Mouse (Mus musculus) heart, adult 11 months (tissue): ENCODE measurements at regions not wholly inside any gene's neighbourhood (a gene's known extent, or its start where the extent isn't known, plus 50 kb on each side); places are given as distances from the start of the nearest gene placed in this dataset.

Experiments
- DNase-seq: peaks from one replicate; pipeline ENCODE4 v3.0.0; 2022

GRCm38 (mm10) chr15:5511046-5511445, 267.1 kb upstream of the Ptger4 start:
- no peak for DNase-seq

GRCm38 (mm10) chr15:5512546-5512945, 268.6 kb upstream of the Ptger4 start:
- DNase-seq, result no peak

GRCm38 (mm10) chr15:5513146-5513545, 269.2 kb upstream of the Ptger4 start:
- peak; percentile 88 for DNase-seq

DNA sequence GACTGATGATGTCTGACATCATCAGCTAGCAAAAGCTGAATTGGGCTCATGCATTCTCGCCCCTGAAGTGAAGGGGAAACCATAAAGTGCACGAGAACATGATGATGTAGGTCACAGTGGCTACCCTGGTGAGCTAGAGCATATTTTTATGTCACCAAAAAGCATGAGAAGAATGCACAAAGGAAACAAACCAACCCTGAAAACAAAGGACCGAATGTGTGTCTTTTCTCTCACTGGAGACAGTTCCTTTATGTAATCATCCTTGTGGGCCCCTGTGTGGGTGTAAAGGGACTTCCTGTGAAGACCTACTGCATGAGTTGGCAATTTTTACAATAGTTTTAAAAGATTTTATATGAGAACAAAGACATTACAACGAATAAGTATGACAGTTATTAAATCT, 270.2 kb upstream of the Ptger4 start:
- no peak for DNase-seq

GRCm38 (mm10) chr15:5517244-5517966, 273.4 kb upstream of the Ptger4 start:
- no peak for DNase-seq

DNA sequence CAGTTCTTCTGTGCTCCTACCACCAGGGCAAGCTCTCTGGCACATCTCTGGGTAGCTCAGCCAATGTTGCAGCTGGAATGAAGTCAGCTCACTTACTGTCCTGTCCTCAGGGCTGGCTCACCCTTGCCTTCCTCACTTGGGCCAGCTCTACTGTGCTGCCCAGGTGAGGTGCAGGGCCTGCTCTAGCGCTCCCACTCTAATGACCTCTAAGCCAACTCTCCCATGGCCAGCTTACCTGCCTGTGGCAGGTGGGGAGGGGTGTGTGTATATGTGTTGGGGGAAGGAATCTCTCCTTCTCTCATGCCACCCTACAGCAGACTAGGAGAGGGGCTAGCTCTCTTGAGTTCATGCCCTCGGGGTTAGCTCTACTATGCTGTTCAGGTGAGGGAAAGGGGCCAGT, 275.6 kb upstream of the Ptger4 start:
- DNase-seq, result no peak

DNA sequence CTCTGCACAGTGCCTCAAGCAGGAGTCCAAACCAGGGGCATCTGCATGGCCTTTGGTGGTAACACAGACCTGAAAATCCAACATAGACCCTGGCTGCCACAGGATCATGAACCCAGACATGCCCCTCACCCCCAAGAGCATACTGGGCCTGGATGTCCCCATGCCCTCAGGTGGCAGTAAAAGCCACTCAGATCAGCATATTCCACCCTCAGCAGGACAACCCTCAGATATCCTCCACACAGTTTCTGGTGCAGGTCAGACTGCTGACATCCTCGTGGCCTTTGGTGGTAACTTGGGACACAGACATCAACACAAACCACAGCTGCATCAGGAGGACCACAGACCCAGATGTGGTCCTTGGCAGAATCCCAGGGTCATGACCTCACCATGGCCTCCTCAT, 276.0 kb upstream of the Ptger4 start:
- peak; percentile 89 for DNase-seq

- DNase-seq, result no peak
Measured at GRCm38 (mm10) chr15:5528619-5529018, 284.6 kb upstream of the Ptger4 start.

DNA sequence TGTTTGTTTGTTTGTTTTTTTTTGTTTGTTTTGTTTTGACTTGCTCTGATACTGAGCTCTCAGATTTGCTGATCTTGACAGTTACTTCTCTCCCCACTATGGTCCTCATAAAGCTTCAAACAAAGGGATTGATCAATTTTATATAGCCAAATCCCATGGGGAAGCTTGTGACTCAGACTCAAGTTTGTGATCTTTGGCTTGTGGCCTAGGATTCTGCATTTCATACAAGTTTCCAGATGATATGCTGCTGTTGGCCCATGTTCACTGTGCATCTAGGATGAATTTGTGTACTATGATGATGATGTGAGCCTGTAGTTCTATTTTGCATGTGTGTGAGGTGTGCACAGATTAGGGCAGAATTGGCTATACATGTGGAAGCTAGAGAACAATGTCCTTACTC, 289.7 kb upstream of the Ptger4 start:
- DNase-seq, result no peak

DNA sequence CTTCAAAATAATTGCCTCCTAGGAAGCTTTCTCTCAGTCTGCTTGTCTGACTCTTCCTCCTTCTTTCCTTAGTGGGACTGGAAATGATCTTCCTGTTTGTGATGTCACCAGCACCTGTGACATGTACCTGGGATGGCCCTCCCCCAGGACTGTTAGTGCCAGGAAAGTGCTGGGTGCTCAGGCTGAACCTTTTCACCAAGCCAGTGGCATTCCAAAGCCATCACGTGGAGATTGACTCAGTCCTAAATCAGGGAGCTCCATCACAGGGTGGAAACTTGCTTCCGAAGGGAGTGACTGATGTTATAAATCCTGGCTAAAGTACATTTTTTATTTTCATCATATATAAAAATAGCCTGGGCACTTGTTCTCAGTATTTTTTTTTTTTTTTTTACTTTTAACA, 293.4 kb upstream of the Ptger4 start:
- no peak for DNase-seq

GRCm38 (mm10) chr15:5539301-5539928, 295.4 kb upstream of the Ptger4 start:
- DNase-seq, result peak; percentile 92

DNA sequence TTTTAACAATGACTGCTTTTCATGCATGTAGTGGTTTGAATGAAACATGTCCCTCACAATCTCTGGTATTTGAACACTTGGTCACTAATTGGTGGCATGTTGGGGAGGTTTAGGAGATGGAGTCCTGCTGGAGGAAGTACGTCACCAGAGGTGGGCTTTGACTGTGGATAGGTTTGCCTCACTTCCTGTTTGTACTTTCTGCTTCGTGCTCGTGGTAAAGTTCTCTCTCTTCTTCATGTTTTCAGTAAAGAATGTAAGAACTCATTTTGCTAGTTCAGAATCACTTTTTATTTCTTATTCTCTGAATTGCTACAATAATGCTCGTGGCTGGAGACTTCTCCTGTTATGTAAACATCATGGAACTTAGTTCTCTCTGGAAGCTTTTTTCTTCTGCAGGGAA, 310.5 kb upstream of the Ptger4 start:
- DNase-seq, result no peak

GRCm38 (mm10) chr15:5554926-5555325, 310.9 kb upstream of the Ptger4 start:
- no peak for DNase-seq

DNA sequence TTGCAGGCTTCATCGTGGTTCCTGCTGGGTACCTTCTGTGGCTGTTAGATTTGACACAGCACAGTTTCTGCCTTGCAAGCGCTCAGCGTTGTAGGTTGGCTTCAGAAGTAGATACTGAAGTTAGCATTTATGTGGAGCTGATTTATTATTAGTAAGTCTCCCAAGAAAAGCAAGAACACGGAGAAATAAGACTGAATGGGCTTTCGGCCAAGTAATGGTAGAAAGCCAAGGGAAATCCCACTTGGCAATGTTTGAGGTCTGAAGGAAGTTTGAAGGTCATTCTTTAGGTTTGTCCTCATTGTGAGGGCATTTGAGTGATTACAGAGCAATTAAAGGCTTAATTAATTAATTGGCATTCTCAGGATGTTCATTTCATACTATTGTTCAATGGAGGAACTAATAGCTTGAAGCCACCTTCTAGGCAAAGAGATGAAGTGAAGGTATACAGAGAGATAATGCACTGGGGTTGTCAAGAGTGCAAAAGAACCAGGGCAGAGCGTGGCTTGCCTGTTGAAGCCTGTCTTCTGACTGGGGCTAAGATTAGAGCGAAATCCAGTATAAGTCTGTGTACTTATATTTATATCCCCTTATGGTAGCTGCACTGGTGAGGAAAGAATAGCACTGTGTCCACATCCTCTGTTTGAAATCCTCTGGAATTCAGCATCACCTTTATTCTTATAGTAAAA, 311.5 kb upstream of the Ptger4 start:
- DNase-seq, result no peak

- no peak for DNase-seq
Measured at GRCm38 (mm10) chr15:5561783-5562182, 317.8 kb upstream of the Ptger4 start.

- DNase-seq, result no peak
Measured at GRCm38 (mm10) chr15:5574366-5574765, 330.4 kb upstream of the Ptger4 start.

- DNase-seq, result no peak
Measured at GRCm38 (mm10) chr15:5579559-5579958, 335.6 kb upstream of the Ptger4 start.

- no peak for DNase-seq
Measured at GRCm38 (mm10) chr15:5580416-5580815, 336.4 kb upstream of the Ptger4 start.

- no peak for DNase-seq
Measured at GRCm38 (mm10) chr15:5584381-5584780, 340.4 kb upstream of the Ptger4 start.

GRCm38 (mm10) chr15:5604732-5605266, 360.8 kb upstream of the Ptger4 start:
- no peak for DNase-seq

- peak; percentile 87 for DNase-seq
Measured at GRCm38 (mm10) chr15:5607533-5607932, 363.5 kb upstream of the Ptger4 start.

- no peak for DNase-seq
Measured at GRCm38 (mm10) chr15:5623021-5623420, 379.0 kb upstream of the Ptger4 start.

DNA sequence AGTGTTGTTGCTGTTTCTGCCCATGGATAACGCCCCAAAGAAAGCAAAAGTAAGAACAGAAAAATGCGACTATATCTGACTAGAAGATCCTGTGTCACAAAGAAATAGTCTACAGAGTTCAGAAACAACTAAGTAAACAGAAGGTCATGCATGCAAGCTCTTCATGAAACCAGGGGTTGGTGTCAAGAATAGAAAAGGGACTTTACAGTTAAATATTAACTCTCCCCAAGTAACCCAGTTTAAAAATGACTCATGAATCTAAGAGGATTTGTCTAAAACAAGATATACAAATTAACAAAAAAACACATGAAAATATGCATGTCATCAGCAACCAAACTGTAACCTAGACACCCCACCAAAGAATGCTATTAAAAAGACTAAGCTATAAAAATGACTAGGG, 381.4 kb upstream of the Ptger4 start:
- no peak for DNase-seq

DNA sequence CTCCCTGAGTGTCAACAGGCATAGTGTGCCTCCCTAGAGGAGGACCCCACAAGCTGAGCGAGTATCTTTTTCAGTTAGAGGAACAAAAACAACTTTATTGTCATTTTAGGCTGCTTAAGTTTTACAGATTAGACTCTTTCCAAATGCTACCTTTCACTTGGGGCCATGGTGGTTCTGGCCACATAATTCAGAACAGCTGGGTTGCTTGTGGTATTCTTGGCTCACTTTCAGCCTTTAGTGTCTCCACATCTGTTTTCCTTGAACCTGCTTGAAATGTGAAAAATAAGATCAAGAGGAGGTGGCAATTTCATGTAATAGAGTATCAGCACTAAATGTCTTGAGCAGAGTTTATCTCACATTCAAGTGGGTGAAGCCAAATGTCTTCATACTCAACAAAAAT, 402.7 kb upstream of the Ptger4 start:
- no peak for DNase-seq
